Mouse (Mus musculus) hindbrain, embryonic 14.5 days (tissue): Measurements from ENCODE around the gene Nbea. TPM values are rescaled to one million over a fixed set of nuclear protein-coding genes. Genes with fewer than 3 reads are reported as not detected.

Experiments used
- ATAC-seq: fragments of 200-750 bp; cut with Nextera tagmentation; 2 replicates; pipeline ENCODE4 v1.8.0; 2017; ENCODE audit warnings: moderate number of reproducible peaks, mild to moderate bottlenecking, moderate TSS enrichment, moderate library complexity; ENCODE audit not compliant: low FRiP score
- DNase-seq: peaks from one replicate; pipeline ENCODE4 v3.0.0-alpha.2; 2015; ENCODE audit warnings: low spot score
- H3K27ac ChIP-seq: fragments of 300-500 bp; sonication (generic); 2 replicates; pipeline ENCODE4 v1.5.1; 2014; ENCODE audit warnings: mild to moderate bottlenecking, moderate library complexity
- H3K27me3 ChIP-seq: fragments of 300-500 bp; sonication (generic); 2 replicates; pipeline ENCODE4 v1.6.1; 2014; ENCODE audit warnings: mild to moderate bottlenecking, low read length, mixed read lengths; ENCODE audit not compliant: control insufficient read depth, insufficient read depth
- H3K36me3 ChIP-seq: fragments of 300-500 bp; sonication (generic); replicated peaks from 2 replicates; pipeline ENCODE4 v1.6.1; 2014; ENCODE audit not compliant: control insufficient read depth, insufficient read depth
- H3K4me1 ChIP-seq: fragments of 300-500 bp; sonication (generic); replicated peaks from 2 replicates; pipeline ENCODE4 v1.6.1; 2014; ENCODE audit warnings: antibody characterized with exemption, low read length, mixed read lengths; ENCODE audit not compliant: control insufficient read depth, insufficient read depth
- H3K4me2 ChIP-seq: fragments of 300-500 bp; sonication (generic); replicated peaks from 2 replicates; pipeline ENCODE4 v1.6.1; 2014; ENCODE audit warnings: mild to moderate bottlenecking, moderate library complexity
- H3K4me3 ChIP-seq: fragments of 300-500 bp; sonication (generic); replicated peaks from 2 replicates; pipeline ENCODE4 v1.5.1; 2014; ENCODE audit warnings: mild to moderate bottlenecking, low read length
- H3K9ac ChIP-seq: fragments of 300-500 bp; sonication (generic); 2 replicates; pipeline ENCODE4 v1.6.1; 2014
- H3K9me3 ChIP-seq: fragments of 300-500 bp; sonication (generic); 2 replicates; pipeline ENCODE4 v1.6.1; 2016; ENCODE audit warnings: low read length; ENCODE audit not compliant: control insufficient read depth
- WGBS: fragments of 180-500 bp; shearing (Covaris S2); extraction: QIAGEN DNeasy Blood & Tissue Kit; methylation state at CpG from one replicate; pipeline ENCODE4 v1.1.7; 2014; 5-methylcytosine and 5-hydroxymethylcytosine counted together
- polyA plus RNA-seq: library from polyadenylated mRNA; unstranded; fragments of >200 nt; fragmentation: Nextera tagmentation; extraction: Ambion mirVana; gene quantifications from 2 replicates; pipeline ENCODE4 v1.2.1, GENCODE M21; 2014

The Nbea gene
- polyA plus RNA-seq, 1 experiment from 2014 or later: 86.2 TPM

DNA sequence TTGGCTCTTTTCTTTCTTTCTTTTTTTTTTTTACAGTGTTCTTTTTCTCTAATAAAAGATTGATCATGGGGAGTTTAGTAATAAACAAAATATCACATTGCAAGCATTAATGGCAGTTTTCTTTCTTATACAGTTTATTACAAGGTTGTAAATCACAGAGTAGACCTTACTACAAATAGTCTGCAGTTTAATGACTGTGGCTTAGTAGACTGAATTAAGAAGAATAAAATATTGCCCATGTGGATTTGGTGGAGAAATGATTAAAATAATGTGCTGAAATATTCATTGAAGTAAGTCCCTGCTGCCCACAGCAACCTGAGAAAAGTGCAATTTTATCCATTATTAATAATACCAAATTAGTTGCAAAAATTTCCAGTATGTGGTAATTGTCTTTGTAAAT lies 363.9 kb downstream of the Nbea start:
- H3K4me2 ChIP-seq: no peak overlapping the region
- ATAC-seq (no peak), DNase-seq (no peak)
- H3K36me3 ChIP-seq: peaks cover 11% of the 10 kb centered on the region; the same call in 1 of the 2 replicates
- no peak overlapping the region for H3K4me3 ChIP-seq
- no peak overlapping the region for H3K9ac ChIP-seq
- H3K4me1 ChIP-seq: peaks cover 18% of the 10 kb centered on the region; the same call in 1 of the 2 replicates
- H3K27ac ChIP-seq: no peak overlapping the region
- no peaks in the 10 kb centered on the region for H3K9me3 ChIP-seq
- H3K27me3 ChIP-seq: no peaks in the 10 kb centered on the region

DNA sequence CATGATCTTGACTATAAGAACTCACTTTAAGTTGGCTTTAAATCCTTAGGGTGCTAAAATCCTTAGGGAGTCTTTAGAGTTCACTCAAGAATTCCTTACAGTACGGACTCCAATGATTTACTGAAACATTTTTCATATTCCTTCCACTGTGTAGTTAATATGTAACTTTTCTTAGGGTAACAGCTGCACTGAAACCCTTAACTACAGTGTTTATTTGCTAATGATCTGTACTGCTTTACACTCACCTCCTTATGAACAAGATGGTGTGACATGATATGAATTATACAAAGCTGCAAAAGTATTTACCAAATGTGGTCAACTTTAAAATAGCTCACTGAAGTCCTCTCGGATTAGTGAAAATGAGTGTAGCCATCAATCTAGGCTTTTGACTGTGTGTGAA lies 365.4 kb downstream of the Nbea start:
- Histone ChIP-seq H3K9me3 (no peaks in the 10 kb centered on the region), H3K4me2 (no peak overlapping the region), H3K9ac (no peak overlapping the region), H3K36me3 (peaks cover 11% of the 10 kb centered on the region; the same call in 1 of the 2 replicates), H3K27ac (no peak overlapping the region), H3K4me3 (no peak overlapping the region), H3K4me1 (peaks cover 17% of the 10 kb centered on the region; the same call in 1 of the 2 replicates), H3K27me3 (no peaks in the 10 kb centered on the region)
- no peak for DNase-seq
- no peak for ATAC-seq
- 91% methylated on average over 2 of the region's 2 CpGs for WGBS

DNA sequence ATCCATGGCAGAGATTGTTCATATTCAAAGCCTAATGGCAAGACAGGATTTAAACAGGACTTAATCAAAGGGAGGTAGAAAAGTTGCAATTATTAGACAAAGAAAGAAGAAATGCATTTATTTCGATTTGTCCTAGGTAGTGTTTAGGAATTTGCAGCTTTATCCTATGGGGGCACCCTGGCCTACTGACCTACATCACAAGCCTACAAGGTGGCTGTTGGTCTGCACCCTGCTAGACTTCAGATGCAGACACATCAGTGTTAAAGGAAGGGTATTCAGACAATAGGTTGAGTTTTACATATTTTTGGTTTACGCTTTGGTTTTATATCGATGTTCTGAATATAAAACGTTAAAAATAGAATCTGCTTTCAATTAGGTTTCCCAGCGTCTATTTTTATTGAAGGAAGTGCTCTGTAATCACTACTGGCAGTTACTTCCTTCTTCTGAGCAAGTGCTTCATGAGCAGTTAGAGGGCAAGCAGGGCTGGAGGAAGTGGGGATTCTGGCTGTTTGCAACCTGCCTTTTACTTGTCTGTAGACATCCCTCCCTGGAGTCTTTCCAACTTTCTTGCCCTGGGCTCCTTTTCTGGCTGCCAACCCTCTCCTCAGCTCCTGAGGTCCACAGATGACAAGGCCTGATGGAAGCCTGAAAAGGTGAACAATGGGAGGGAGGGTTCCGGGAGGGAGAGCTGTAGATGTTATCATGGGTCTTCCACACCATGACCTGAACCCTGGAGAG lies 366.7 kb downstream of the Nbea start:
- H3K27me3 ChIP-seq: no peaks in the 10 kb centered on the region
- H3K9ac ChIP-seq: no peak overlapping the region
- 87% methylated on average over 6 of the region's 6 CpGs for WGBS
- peaks cover 22% of the 10 kb centered on the region; the same call in 1 of the 2 replicates for H3K4me1 ChIP-seq
- ATAC-seq (no peak), DNase-seq (no peak)
- no peak overlapping the region for H3K4me3 ChIP-seq
- H3K36me3 ChIP-seq: peaks cover 11% of the 10 kb centered on the region; the same call in 1 of the 2 replicates
- H3K27ac ChIP-seq: peak overlapping the region; percentile 22; the same call in 1 of the 2 replicates
- H3K9me3 ChIP-seq: no peaks in the 10 kb centered on the region
- H3K4me2 ChIP-seq: no peak overlapping the region

DNA sequence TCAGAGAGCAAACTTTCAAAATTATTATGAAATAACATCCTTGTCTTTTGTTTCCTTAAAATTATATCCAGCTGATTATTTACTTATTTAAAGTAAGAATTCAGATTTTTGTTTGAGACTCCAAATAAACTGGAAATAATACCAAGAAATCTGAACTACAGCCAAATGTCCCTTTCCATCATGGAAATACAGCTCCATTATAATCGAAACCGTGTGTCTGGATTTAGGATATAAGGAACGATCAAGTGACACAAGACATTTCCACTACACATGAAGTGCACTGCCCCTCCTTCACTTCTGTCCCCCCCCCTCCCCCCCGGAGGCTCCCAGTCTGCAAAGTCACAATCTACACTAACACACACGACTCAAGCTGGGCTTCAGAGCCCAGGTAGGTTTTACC lies 367.4 kb downstream of the Nbea start:
- no peak overlapping the region for H3K9ac ChIP-seq
- no peaks in the 10 kb centered on the region for H3K9me3 ChIP-seq
- peaks cover 11% of the 10 kb centered on the region; the same call in 1 of the 2 replicates for H3K36me3 ChIP-seq
- ATAC-seq (no peak), DNase-seq (no peak)
- H3K27me3 ChIP-seq: no peaks in the 10 kb centered on the region
- H3K27ac ChIP-seq: no peak overlapping the region
- H3K4me3 ChIP-seq: no peak overlapping the region
- H3K4me2 ChIP-seq: no peak overlapping the region
- WGBS: 67% methylated on average over 5 of the region's 5 CpGs
- peaks cover 22% of the 10 kb centered on the region; the same call in 1 of the 2 replicates for H3K4me1 ChIP-seq

DNA sequence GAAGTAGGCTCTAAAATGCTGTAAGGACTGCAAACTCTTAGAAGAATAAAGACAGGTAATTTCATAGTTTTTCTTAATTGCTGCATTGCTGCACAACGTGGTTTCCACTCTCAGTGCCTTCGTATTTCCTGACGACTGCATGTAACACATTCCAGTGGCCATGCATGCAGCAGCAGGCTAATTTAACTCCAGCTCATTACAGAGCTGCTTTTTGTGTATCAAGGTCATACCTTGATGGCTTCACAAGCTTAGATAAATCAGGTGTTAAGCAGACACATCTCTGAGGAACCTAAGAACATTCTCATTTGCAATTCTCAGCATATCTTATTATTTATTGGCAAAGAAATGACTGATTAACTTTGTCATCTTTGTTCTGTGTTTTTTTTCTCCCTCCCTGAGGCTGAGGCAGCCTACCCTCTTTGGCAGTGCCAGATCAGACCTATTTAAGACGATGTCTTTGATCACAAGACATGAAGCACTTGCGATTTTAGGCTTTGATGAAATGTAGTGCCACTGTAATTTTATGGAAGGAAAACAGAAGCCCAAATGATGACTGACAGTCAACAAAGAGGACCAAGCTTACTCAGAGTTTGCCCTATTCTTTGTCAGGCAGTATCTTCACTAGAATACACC lies 368.4 kb downstream of the Nbea start:
- ATAC-seq (no peak), DNase-seq (no peak)
- Histone ChIP-seq H3K27me3 (no peaks in the 10 kb centered on the region), H3K27ac (peak overlapping the region; percentile 63), H3K4me3 (no peak overlapping the region), H3K4me1 (peaks cover 22% of the 10 kb centered on the region; the same call in 1 of the 2 replicates), H3K4me2 (no peak overlapping the region), H3K9me3 (no peaks in the 10 kb centered on the region), H3K9ac (no peak overlapping the region), H3K36me3 (peaks cover 11% of the 10 kb centered on the region; the same call in 1 of the 2 replicates)
- WGBS: 51% methylated on average over 5 of the region's 5 CpGs

DNA sequence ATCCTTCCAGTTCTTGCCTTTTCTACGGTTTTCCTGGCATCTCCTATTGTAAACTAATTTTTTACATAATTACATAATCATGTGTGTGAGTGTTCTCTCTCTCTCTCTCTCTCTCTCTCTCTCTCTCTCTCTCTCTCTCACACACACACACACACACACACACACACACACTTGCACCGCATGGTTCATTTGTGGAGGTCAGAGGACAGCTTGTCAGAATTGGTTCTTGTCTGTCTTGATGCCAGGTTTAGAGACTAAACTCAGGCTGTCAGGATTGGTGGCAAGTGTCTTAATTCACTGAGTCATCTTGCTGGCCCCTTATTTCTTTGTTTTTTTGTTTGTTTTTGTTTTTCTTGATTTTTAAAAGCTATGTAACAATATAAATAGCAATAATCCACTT lies 388.7 kb downstream of the Nbea start:
- H3K4me3 ChIP-seq: no peak overlapping the region
- 60% methylated on average over 2 of the region's 2 CpGs for WGBS
- ATAC-seq (no peak), DNase-seq (no peak)
- H3K4me1 ChIP-seq: peaks cover 12% of the 10 kb centered on the region; the same call in 1 of the 2 replicates
- no peak overlapping the region for H3K9ac ChIP-seq
- H3K9me3 ChIP-seq: no peaks in the 10 kb centered on the region
- H3K36me3 ChIP-seq: no peaks in the 10 kb centered on the region
- no peak overlapping the region for H3K4me2 ChIP-seq
- no peaks in the 10 kb centered on the region for H3K27me3 ChIP-seq
- peak overlapping the region; percentile 65; the same call in 1 of the 2 replicates for H3K27ac ChIP-seq

DNA sequence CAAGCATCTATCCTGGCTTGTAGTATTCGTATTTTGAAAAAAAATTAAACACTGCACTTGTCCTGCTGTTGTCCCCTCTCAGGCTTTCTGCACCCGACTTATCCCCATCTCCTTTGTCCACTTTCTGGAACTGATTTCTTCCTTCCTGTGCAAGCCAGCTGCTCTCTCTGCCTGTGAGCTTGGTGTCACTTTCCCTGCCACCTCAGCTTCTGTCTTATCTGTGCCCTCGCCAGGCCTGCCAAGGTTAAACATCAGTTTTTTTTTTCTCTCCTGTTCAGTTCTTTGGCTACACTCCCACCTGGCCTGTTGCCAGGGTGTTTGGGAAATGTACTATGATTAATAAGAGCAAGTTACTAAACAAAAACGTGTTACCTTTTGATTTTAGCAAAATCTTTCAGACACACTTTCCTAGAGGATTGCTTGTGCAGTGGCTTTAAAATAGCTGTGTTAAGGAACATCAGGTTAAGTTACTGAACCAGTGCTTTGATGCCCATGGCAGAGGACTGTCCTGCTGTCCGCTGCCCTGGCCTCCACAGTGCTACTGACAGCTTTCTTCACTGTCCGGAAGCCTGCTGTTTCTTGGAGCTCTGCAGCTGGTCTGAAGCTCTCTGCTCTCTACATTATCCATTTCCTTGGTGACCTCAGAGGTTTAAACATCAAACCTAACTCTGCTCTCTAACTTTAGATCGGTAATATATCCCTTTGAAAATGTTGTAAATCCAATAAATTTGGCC lies 389.5 kb downstream of the Nbea start:
- Histone ChIP-seq H3K4me1 (peaks cover 18% of the 10 kb centered on the region), H3K9me3 (no peaks in the 10 kb centered on the region), H3K27me3 (no peaks in the 10 kb centered on the region; the same call in 1 of the 2 replicates), H3K36me3 (no peaks in the 10 kb centered on the region), H3K27ac (peak overlapping the region; percentile 65), H3K9ac (no peak overlapping the region), H3K4me3 (no peak overlapping the region), H3K4me2 (no peak overlapping the region)
- ATAC-seq: no peak
- no peak for DNase-seq
- 58% methylated on average over 7 of the region's 7 CpGs for WGBS

DNA sequence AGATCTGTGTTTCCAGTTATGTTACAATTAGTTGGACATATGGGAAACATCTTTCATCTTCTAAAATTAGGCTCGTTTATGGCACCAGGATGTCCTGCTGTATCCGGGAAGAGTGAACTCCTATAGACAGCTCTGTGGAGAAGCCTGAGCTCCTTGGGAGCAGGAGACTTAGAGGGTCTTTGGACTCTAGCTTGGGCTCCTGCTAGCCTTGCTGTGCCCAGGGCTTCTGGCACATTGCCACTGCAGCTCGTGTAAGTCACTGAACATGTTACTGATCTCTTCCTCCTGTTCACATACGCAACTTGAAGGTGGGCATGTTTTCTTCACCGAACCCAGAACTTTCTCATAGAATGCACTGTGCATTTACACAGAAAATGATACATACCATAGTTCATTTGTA lies 391.2 kb downstream of the Nbea start:
- no peak for ATAC-seq
- Histone ChIP-seq H3K4me3 (no peak overlapping the region), H3K9ac (no peak overlapping the region), H3K4me2 (no peak overlapping the region), H3K36me3 (no peaks in the 10 kb centered on the region), H3K27ac (no peak overlapping the region), H3K9me3 (no peaks in the 10 kb centered on the region), H3K27me3 (no peaks in the 10 kb centered on the region; the same call in 1 of the 2 replicates), H3K4me1 (peaks cover 13% of the 10 kb centered on the region)
- no peak for DNase-seq
- WGBS: 70% methylated on average over 5 of the region's 5 CpGs

DNA sequence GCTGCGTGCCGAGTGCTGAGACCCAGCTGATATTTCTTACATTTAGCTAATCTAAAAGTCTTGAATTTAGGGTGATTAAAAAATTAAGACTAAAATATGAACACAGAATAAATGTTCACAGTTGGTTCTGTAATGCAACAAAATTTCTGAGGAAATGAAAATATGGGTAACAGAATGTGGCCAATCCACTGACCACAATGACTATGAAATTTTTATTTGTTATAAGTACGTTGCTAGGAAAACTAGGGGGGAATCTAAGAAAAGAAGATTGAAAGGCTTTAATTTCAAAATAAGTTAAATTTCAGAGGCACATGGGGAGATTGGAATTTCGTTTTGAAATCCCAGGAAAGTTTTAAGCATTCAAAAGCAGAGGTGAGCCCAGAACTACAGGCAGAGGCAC lies 392.9 kb downstream of the Nbea start:
- H3K9ac ChIP-seq: no peak overlapping the region
- H3K4me2 ChIP-seq: no peak overlapping the region

More for the DNA sequence above, 392.9 kb downstream of the Nbea start:
- WGBS: 80% methylated on average over 4 of the region's 4 CpGs
- no peak overlapping the region for H3K4me3 ChIP-seq
- no peaks in the 10 kb centered on the region for H3K9me3 ChIP-seq
- no peak for ATAC-seq
- peaks cover 13% of the 10 kb centered on the region for H3K4me1 ChIP-seq
- no peaks in the 10 kb centered on the region for H3K36me3 ChIP-seq
- peaks cover 5% of the 10 kb centered on the region; the same call in 1 of the 2 replicates for H3K27me3 ChIP-seq
- peak overlapping the region; percentile 98; the same call in 1 of the 2 replicates for H3K27ac ChIP-seq
- no peak for DNase-seq
